Mouse (Mus musculus): Measurements from ENCODE around the gene Tm9sf4. TPM values are rescaled to one million over a fixed set of nuclear protein-coding genes. Genes with fewer than 3 reads are reported as not detected.

Tm9sf4 gene
- total RNA-seq, 2 experiments from 2014 or later = 60.4 to 65.8 TPM

DNA sequence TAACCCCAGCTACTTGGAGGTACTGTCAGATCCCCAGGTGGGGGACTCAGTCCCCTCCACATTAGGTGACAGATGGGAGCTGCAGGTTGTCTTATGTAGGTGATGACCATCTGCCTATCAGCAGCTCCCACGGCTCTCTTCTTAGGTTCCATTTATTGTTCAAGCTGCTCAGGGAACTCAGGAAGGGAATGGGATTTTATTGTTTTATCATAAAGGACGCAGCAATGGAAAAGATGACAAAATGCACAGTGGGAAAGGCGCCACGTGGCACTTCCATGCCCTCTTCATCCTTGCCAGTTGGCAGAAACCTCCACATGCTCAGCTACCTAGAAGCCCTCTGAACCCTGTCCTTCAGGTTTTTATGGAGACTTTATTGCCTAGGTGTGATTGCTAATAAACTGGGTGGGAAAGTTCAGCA is 8.1 kb upstream of the Tm9sf4 start:
- no peak for ATAC-seq (replicated peaks; ENCODE audit: poor library complexity)

DNA sequence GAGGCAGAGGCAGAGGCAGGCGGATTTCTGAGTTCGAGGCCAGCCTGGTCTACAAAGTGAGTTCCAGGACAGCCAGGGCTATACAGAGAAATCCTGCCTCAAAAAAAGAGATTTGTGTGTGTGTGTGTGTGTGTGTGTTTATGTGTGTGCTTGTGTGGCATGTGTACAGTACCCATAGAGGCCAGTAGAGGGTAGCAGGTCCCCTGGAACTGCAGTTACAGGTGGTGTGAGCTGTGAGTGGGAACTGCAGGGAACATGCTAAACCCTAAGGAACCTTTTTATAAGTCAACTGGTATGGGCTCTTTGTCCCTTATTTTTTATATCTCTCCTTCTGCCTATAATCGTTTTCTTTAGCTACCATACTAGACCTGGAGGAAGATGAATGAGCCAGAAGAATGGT is 3.8 kb upstream of the Tm9sf4 start:
- ATAC-seq (replicated peaks; ENCODE audit: poor library complexity) = peak; percentile 40

DNA sequence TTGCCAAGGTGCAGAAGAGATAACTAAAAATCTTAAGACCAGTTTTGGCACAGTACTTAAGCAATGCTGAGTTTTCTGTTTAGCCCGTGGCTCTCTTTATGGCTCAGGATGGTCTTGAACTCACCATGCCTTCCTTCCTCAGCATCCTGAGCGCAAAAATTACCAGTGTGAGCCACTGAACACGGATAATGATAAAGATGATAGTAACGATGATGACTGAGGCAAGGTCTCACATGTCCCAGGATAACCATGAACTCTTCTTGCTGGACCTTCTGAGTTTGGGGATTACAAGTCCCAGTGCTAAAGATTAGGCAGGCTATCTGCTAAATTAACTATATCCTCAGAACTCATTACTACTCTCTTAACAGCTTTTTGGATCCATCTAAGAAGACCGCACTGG is 970 bp upstream of the Tm9sf4 start:
- no peak for ATAC-seq (replicated peaks; ENCODE audit: poor library complexity)

DNA sequence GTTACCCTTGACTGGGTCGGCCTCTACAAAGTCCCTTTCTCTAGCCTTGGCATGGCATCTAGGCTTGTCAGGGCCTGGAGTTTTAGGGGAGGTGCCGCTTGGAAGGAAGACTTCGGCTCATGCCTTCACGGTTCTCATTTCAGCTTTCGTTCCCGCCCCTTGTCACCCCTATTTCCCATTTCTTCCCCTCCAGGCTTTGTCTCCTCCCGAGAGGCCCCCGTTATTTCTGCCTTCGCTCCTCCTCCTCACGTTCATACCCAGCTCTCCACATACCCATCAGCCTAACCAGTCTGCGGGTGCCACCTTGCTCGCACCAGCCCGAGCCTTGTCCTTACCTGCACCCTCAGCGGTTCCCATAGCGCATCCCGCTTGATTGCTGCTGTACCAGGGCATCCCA is 579 bp downstream of the Tm9sf4 start:
- peak; percentile 47 for ATAC-seq (replicated peaks; ENCODE audit: poor library complexity)

DNA sequence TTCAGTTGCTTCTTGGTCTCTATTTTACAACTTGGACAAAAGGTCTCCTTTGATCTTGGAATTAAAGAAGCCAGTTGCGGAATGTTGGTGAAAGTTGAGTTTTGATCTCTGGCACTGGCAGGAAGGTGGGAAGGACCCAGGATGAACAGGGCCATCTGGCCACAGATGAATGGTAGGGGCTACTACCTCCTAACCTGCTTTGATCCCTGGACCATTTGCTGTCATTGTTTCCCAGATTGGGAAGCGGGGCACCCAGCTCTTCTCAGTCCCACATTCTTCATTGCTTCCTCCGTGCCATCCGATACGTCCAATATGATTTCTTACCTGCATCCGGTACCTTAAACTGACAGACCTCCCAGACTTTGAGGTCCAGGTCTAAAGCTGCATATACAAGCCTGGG is 6.0 kb downstream of the Tm9sf4 start:
- no peak for ATAC-seq (replicated peaks; ENCODE audit: poor library complexity)

DNA sequence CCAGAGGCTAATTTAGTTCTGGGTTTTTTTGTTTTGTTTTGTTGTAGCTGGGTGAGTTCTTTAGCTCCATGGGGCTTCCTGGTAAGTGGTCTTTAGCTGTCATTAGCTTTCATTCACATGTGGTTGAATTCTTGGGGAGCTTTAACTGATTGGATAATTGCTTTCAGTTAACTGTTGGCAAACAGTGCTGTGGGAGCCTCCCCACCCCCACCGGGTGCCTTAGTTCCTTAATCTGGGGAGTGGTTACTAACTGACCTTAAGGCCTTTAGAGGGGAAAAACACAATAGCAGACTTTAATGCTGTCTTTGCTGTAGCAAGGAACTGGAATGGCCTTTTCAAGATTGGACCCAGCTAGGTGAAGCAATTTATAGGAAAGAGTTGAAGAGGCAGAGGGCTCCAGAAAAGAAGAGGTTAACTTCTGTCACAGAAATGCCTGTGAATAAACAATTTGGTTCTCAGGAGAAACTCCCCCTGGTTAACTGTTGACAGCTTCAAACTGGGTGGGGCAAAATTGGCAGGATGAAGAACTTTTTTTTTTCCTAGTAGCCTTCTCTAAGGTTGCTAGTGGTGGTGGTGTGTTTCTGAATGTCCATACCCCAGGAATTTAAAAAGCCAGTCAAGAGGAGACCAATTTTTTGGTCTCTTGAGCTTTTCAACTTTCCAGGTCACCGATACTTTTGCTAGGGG is 7.2 kb downstream of the Tm9sf4 start:
- peak; percentile 59 for ATAC-seq (replicated peaks; ENCODE audit: poor library complexity)

DNA sequence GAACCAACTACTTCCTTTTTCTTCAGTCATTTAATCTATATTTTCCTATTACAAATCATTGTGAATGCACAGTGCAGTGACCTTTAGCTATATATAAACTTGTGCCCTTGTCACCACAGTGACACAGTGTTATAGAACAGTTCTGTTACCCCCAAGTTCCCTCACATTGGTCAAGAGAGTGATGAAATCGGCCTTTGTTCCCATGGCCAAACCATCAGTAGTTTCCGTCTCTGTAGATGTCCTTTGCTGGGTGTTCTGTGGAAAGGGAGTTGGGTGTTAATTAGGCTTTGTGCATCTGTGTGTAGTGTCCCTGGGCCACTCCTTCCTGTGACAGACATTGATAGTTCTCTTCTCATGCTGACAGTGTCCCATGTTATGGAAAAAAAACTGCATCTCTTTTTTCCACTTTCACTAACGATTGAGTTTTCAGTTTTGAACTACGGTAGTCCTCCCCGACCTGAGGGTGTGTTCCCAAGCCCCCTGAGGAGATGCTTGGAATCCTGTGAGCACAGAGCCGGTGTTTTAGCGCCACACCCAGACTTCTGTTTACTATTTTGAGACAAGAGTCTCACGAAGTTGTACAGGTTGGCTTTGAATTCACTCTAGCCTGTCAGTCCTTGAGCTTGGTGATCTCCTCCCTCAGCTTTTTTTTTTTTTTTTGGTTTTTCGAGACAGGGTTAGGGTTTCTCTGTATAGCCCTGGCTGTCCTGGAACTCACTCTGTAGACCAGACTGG is 9.6 kb downstream of the Tm9sf4 start:
- ATAC-seq (replicated peaks; ENCODE audit: poor library complexity) = peak; percentile 81

DNA sequence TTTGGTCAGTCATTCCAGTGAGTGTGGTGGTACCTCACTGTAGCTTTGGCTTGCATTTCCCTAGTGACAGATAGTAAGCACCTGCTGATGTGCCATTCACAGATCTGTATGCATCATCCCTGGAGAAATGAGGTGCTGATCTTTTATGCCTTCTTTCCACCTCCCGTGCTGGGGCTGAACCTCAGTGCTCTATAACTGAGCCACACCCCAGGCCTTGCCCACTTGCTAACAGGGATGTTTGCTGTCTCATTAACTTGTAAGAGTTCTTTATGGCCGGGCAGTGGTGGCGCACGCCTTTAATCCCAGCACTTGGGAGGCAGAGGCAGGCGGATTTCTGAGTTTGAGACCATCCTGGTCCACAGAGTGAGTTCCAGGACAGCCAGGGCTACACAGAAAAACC is 10.9 kb downstream of the Tm9sf4 start:
- no peak for ATAC-seq (replicated peaks; ENCODE audit: poor library complexity)

DNA sequence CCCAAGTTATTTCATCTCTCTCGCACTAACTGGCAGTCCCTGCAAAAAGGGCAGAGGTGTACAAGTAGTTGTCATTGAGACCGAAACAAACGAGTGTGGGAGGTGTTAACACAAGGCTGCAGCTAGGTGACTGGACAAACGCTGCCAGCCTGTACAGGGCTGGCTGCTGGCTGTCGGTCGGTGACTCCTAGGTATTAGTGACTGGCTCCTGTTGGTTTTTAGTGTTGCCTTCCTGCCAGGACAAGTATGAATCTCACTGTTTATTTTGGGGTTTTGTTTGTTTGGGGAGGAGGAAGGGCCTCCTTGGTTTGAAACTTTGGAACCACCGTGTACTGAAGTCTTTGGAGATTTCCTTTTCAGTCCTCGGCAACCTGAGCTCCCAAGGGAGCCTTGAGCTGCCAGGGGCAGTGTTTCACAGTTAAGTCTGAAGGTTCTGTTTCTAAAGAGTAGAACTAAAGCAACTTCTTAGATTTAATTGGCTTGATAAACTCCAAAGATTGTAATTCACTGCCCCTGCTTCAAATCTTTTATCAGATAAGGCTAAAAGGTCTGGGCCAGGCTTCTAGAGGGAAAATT is 15.0 kb downstream of the Tm9sf4 start:
- no peak for ATAC-seq (replicated peaks; ENCODE audit: poor library complexity)

DNA sequence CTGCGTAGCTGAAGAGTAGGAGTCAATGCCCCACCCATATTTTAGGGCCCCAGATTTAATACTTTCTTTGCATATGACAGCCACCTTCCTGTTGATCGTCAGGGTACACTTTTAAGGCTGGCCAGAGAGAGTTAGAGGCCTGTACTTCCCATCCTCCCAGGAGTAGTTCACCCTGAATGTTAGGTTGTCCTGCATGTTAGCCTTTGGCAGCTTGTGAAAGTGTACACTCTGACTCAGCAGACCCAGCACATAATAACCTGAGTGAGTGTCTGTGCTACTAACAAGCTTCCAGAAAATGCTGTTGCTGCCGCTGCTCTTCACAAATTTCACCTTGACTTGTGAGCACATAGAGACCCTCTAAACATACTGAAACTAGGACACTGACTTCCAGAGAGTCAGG is 16.1 kb downstream of the Tm9sf4 start:
- no peak for ATAC-seq (replicated peaks; ENCODE audit: poor library complexity)

DNA sequence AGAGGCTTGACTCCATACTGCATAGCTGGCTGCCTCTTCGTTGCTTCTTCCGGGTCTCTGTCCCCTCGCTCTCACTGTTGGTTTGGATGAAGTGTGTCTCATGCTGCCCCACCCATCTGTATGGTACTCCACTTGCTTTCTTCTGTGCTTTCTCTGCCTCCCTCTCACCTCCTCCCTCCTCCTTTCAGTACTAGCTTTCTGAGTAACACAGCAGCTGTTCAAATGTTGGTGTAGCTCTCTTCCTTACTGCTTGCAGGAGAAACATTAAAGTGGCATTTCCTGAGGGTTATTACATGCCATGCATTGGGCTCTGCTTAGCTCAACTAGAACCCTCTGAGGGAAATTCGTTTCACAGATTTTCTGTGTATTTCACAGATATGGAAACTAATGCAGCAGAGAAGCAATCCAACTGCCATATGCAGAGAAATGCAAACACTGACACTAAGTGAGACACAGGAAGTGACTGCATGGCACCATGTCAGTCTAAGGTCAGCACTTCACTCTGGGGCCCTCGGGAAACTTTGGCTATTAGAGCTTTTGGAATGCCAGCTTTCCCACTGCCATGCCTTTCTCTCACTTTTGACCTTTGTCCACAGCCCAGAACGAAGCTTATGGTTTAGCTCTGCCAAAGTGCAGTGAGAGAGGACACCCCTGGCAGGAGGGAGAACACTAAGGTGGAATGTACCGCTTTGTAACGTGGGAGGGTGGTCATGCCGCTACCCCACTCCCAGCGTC is 18.2 kb downstream of the Tm9sf4 start:
- no peak for ATAC-seq (replicated peaks; ENCODE audit: poor library complexity)

DNA sequence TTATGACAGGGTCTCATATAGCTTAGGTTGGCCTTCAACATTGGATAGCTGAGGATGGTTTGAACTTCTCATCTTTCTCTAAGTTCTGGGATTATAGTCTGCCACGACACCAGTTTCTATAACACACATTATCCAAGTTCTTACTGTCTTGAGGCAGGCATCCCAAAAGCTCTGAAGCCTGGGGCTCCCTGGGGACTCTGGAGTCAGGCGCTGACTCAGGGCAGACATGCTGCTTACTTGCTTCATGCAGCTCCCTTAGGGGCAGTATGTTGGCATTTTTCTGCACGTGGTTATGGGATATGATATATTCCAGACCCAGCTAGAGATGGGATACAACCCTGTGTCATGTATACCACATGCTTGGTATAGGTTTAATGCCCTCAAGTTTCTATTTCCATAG is 18.9 kb downstream of the Tm9sf4 start:
- ATAC-seq (replicated peaks; ENCODE audit: poor library complexity) = no peak

DNA sequence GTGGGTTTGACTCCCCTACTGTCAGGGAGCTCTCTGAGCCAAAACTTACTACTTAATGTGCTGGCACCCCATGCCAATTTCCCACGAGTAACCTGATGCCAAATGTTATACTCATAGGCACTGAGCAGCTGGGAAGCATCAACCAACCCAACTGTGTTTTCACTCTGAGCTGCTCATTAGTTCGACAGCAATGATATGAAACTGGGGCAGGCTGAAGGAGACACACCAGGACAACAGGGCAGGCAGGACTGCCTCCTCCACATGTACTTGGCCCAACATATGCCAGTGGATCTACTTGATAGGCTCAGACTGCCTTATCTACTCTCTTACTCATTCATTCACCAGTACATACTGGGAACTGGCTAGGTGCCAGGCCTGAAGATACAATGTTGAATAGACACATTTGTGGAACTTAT is 25.1 kb downstream of the Tm9sf4 start:
- peak; percentile 95 for ATAC-seq (replicated peaks; ENCODE audit: poor library complexity)

DNA sequence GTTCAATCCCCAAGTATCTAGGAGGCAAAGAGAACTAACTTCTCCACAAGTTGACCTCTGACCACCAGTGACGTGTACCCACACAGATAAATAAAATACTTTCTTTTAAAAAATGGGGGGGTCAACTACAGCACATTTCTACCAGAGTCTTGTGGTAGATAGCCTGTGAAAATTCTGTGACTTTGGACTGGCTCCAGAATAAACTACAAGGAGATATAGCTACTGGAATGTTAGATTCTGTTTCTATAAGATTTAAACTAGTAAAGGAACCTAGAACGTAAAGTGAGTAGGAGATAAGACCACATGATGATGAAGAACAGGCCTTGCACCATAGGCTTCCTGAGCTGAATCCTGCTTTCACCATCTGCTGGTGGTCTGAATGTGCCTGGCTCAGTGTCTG is 26.7 kb downstream of the Tm9sf4 start:
- ATAC-seq (replicated peaks; ENCODE audit: poor library complexity) = no peak

DNA sequence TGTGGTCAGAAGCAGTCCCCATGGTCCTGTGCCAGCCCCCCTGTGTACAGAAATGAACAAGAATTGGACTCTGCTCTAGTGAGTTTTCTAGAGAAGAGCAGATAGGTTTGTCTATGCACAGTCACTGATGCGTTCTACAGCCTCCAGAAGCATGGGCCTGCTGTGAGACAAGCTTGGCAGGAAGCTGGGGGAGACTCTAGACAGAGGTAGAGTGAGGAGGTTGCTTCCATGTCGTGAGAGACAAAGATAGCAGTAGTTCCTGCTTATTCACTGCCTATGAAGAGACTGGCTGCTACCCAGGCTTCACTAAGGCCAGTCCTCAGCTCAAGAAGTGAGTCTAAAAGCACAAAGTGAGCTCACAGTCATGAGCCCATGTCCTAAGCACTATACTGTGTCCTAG is 30.1 kb downstream of the Tm9sf4 start:
- ATAC-seq (replicated peaks; ENCODE audit: poor library complexity) = no peak

DNA sequence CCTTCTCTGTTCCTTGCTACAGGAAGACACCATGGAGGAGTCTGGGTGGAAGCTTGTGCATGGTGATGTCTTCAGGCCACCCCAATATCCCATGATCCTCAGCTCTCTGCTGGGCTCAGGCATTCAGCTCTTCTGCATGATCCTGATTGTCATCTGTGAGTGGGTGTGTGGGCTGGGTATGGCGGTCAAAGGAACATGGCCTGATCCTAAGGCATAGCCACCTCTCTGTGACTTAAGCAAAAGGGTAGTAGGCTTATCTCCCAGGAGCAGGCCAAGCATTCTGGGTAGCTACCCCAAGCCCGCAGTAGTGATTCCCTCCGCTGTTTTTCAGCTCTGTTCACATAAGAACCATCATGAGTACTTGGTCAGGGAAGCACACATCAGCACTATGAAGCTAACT is 33.2 kb downstream of the Tm9sf4 start:
- peak; percentile 24 for ATAC-seq (replicated peaks; ENCODE audit: poor library complexity)

DNA sequence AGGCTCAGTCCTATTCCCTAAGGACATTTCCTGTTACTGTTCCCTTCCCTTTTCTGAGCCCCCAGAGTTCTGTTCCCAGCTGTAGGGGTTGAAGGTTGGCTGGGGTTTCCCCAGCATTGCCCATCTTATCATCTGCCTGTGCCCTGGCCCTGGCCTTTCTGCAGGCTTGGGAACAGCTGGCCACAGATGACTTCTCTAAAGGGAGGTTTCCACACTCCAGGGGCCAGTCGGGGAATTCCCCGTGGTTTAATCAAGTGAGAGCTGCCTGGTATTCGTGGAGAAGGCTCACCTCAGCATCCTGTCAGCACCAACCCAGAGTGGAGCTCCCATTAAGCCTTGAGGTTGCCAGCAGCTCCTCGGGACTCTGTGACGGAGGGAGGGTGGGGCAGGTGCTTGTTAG is 37.4 kb downstream of the Tm9sf4 start:
- ATAC-seq (replicated peaks; ENCODE audit: poor library complexity) = no peak; the same call in 1 of the 2 replicates

DNA sequence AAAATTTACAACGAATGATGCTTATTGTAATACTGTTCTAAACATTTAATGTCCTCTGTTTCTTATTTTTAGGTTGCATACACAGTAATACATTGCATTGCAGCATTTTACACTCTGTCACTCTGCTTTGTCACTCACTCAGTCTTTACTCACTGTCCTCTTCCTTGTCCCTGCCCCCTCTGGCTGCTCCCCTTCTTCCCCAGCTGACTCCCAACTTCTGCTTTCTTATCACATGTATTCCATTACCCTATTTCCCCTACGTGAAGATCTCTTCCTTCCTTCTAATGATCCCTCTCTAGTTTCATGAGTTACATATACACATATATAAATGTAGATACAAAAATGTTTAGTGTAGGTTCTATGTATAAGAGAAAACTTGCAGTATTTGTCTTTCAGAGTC is 38.0 kb downstream of the Tm9sf4 start:
- ATAC-seq (replicated peaks; ENCODE audit: poor library complexity) = peak; percentile 95

DNA sequence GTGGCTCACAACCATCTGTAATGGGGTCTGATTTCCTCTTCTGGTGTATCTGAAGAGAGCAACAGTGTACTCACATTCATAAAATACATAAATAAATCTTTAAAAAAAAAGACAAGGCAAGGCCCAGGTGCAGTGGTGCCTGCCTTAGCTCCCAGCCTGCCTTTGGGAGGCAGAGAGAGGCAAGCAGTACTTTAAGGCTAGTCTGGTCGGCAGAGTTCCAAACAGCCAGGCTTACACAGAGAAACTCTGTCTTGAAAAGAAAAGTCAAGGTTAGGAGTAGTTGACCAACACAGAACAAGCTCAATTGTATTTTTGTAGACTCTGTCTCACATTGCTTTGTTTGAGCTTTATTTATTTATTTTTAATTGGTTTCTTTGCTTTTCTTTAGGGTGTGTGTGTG is 41.7 kb downstream of the Tm9sf4 start:
- no peak for ATAC-seq (replicated peaks; ENCODE audit: poor library complexity)

DNA sequence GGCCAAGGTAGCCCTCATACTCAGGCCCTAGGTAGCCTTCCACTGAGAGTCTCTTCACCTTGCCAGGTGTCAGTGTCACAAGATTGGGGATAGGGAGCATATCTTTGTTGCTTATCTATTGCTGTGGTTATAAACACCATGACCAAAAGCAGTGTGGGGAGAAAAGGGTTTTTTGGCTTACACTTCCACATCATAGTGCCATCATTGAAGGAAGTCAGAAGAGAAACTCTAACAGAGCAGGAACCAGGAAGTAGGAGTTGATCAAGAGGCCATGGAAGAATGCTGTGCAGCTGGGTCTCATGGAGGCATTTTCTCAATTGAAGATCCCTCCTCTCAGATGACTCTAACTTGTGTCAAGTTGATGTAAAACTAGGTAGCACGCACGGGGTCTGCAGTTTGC is 47.0 kb downstream of the Tm9sf4 start:
- no peak for ATAC-seq (replicated peaks; ENCODE audit: poor library complexity)

DNA sequence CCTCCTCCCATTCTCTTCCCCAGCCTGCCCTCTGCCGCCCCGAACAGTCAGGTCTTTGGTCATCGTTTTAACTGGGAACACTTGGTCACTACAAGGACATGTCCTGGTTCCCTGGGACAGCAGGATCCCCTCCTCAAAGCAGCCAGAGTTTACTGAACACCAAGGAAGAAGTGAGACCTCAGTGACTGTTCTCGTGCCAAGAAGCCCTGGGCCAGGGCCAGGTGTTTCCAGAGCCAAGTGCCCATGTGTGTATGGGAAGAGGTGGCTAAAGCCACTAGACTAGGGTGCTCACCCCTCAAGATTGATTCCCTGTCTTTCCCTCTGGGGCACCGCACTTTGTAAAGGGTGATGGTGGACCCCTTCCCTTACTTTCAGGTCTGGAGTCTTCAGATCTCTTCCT is 48.2 kb downstream of the Tm9sf4 start:
- no peak for ATAC-seq (replicated peaks; ENCODE audit: poor library complexity)

DNA sequence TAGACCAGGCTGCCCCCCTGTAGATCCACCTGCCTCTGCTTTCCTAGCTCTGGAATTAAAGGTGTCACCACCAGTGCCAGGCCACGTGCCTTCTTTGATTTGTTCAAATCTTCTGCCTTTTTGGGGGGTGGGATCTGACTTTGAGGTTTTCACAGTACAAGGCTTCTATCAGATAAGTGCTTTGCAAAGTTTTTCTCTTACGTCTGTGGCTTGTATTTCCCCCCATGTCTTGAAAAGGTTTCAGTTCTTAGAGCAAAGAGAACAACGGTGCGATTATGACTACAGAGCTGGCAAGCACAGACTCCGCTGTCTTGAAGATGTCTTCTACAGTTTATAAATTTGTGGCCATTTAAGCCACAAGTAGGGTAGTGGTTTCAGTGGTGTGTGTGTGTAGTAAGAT is 50.3 kb downstream of the Tm9sf4 start:
- no peak for ATAC-seq (replicated peaks; ENCODE audit: poor library complexity)
